Mouse (Mus musculus) gastrocnemius, postnatal 4 days (tissue): ENCODE data around the gene Mthfd1l. TPM values are rescaled to one million over a fixed set of nuclear protein-coding genes. Genes with fewer than 3 reads are reported as not detected.
"Not testable (repeated sequence)": the region's sequence is repeated elsewhere in the genome, so short reads cannot be mapped to it uniquely, and the experiment has no call there.

Source experiments
- DNase-seq, 2 experiments: peaks; one replicate each; pipeline ENCODE4 v3.0.0; 2021 to 2022; ENCODE audit warnings: low spot score in 2 of 2, mixed read lengths in 2 of 2
- total RNA-seq, 2 experiments: library from RNA; stranded (reverse); gene quantifications; 2 replicates each; pipeline ENCODE4 v1.2.3; 2021

The Mthfd1l gene
- total RNA-seq, 2 experiments from 2014 or later = 9.1 to 10.1 TPM

- no peak for DNase-seq
These were observed 139.9 kb downstream of the Mthfd1l start for GRCm38 (mm10) chr10:4112611-4113327.

DNA sequence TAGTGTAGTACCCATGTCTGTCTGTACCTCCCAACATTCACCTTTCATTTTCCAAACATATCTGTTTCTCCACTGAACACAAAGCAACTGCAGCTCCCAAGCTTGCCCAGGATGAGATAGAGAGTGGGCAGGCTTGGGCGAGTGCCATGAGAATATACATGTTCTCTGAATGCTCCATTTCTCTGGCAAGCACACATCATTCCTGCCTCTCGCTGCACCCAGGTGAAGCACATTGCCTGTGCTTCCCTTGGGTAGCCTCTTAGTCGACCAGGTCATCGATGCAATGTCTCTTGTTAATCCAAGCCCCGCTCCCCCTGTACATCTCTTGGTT lies 140.4 kb downstream of the Mthfd1l start:
- no peak for DNase-seq

GRCm38 (mm10) chr10:4116653-4117052 lies 143.7 kb downstream of the Mthfd1l start:
- no peak for DNase-seq

GRCm38 (mm10) chr10:4117091-4117490 lies 144.2 kb downstream of the Mthfd1l start:
- DNase-seq = no peak

DNA sequence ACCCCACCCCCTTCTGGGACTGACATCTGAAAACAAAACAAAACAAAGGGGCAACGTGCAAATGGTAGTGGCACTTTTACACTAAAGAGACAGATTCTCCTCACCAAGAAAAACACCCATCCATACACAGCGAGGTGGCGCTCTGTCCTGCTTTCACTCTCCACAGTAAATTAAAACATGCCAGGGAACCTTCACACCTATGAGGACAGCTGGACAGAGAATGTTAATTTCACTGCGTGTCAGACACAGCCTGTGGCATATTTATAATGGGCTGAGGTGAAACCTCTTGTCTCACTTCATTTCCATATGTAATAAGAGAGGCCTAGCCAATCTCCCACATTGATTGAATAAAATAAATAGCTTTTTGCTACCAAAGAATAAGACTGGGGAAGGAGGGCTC lies 146.4 kb downstream of the Mthfd1l start:
- DNase-seq = no peak

GRCm38 (mm10) chr10:4120708-4121107 lies 147.8 kb downstream of the Mthfd1l start:
- DNase-seq = peak in 1 of 2 experiments; percentile 50

DNA sequence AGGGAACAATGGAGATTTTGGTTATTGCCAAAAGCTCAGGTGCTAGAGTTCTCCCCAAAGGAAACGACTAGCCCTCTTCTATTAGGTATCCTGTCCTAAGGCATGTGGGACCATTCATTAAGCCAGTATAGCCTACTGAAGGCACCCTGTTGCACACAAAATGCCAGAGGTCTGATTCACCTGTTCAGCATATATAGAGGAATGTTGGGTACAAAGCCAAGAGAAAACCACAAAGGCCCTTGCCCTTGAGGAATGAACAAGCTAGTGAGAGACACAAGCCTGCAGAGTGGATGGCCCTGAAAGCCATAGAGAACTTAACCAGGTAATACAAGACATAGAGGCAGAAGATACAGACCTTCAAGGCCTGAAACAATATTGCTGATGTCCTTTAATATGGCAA lies 148.3 kb downstream of the Mthfd1l start:
- DNase-seq = no peak

DNA sequence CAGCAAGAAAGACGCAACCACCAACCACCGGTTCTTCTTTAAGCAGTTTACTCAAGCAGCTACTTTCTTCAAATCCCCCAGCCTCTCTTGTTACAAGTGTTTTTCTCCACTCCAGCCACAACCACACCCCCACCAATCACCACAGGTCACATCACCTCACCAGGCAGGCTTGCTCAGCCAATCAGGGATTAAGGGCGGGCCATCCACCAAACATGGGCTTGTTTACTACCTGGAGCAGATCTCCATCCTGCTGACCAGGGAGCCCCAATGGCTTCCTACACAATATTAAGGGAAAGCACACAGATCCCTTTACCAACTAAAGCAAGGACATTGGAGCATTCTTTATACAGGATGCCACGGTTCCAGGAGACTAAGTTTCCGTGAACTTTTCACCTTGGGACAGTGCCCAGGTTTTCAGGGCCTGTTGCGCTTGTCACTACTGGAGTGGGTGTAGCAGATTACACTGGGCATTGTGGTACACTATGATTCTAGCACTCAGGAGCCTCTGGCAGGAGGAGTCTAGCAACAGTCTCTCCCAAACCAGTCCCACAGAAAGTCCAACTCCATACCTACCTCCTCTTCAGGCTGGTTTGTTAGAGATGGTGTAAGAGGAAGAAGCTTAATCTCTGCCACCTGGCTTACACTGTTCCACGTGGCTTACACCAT lies 150.5 kb downstream of the Mthfd1l start:
- not testable (repeated sequence) for DNase-seq

GRCm38 (mm10) chr10:4124148-4124547 lies 151.2 kb downstream of the Mthfd1l start:
- DNase-seq = no peak

DNA sequence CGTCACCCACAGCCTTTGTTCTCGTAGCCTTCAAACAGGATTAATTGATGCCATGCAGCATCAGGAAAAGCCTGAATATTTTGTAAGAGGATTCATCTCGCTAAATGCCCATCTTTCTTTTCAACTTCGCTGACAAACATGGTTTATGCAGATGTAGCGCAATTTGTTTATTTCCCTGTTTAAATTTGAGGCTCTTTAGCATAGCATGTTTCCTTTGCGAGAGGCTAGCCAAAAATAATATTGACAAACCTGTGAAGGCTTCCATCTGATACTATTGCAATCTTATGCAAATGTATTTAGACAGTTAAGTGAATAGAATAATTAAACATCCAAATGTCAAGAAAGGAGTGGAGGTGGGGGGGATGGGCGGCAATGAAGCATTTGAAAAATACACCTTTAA lies 152.3 kb downstream of the Mthfd1l start:
- no peak for DNase-seq

- no peak for DNase-seq
These were observed 153.6 kb downstream of the Mthfd1l start for GRCm38 (mm10) chr10:4126335-4127012.

DNA sequence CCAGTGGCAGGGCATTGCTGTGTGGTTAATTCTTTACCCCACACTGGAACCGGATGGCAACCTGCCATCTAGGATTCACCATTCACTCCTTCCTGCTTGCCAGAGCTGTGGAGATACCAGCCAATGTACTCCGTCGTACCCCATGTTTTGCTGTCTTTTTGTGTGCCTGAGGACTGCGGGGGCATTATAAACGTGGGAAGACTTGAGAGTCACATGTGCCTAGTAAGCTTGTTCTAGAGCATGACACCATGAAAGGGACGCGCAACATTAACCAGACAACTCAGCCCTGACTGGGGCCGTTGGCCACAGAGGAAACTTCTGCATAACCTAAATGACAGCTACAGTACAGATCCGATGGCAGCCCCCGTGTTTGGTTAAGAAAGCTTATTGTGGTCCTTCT lies 155.5 kb downstream of the Mthfd1l start:
- DNase-seq = no peak

DNA sequence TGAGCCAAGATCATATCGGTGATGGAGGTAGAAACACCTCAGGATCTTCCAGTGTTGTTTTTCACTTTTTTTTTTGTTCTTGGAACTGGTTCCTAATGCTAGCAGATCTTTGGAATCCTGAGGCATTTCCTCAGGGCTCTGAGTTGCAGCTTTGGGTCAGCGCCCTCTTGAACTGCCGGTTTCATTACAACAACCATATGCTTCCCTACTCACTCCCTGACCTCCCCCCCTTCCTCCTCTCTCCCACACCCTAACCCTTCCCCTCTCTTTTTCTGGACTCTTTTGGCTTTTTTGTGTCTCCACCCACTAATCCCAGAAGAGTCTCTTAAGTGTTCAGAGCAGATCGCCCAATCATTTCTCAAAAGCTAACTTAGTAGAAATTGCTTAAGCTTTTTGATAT lies 156.0 kb downstream of the Mthfd1l start:
- peak in 1 of 2 experiments; percentile 30 for DNase-seq

DNA sequence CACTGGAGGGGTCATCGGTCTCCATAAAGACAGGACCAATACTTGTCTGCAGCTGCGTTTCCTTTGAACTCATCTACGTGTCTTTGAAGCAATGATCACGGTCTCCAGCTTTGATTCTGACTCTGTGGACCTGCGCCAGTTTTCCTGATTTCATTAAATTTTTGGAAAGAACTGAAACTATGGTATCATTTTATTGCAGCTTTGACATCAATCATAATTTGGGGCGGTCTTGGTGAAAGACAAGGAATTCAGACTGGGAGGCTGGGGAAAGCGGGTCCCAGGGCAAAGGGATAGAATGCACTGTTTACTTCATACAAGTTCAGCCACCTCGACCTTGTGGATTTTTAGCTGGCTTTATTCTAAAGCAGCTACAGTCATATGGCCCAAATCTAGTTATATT lies 156.5 kb downstream of the Mthfd1l start:
- no peak for DNase-seq

- DNase-seq = no peak
These were observed 157.2 kb downstream of the Mthfd1l start for GRCm38 (mm10) chr10:4130034-4130607.

DNA sequence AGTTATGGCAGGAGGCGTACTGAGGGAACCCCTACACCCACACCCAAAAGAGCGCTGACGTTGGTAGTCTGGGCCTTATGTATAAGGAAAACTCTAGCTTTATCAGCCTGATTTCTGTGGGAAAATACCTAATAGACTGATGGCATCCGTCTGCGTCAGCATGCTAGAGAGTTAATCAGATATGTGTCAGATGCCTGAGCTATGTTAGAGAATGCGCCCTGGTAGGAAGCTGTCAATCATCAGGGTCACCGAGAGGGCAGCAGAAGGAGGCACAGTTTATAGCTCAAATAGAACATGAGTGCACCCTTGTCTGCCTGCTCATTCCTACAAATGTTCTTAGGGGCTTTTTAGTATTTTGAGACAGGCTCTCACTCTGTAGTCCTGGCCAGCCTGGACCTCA lies 159.8 kb downstream of the Mthfd1l start:
- no peak for DNase-seq

GRCm38 (mm10) chr10:4135100-4135764 lies 162.3 kb downstream of the Mthfd1l start:
- no peak for DNase-seq

DNA sequence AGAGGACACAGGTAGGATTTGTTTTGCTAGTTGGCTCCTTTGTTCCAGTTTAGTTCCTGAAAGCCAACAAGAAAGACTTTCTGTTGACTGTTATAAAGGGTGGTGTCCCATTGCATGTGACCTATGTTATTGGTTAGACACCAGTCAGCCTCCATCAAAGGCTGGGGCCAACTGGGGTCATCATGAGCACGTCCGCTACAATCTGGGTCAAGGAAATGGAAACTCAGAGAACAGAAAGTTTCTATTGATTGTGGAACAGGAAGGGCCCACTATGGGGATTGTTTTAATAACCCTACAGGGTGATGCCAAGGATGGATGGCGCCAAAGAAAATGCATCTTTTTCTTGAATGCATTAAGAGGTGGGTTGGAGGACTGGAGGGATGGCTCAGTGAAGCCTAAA lies 166.6 kb downstream of the Mthfd1l start:
- DNase-seq = no peak

- DNase-seq = no peak
These were observed 168.8 kb downstream of the Mthfd1l start for GRCm38 (mm10) chr10:4141689-4142088.

DNA sequence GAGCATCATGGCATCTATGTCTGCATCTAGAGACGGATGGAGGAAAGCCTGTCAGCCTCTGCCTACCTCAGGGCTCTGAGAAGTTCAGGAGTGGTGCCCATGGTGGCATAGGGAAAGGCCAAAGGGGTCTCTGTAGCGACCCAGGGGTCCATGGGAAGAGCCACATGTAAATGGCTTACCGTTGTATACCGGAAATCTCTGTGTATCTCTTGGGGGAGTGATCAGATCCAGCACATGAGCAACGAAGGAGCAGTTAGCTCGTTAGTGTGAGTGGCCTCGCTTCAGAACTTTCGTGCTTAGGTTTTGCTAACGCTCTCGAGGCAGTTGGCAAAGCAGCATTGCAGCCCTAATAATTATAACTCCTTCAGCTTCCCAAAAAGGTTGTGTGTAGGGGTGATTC lies 169.9 kb downstream of the Mthfd1l start:
- DNase-seq = no peak

DNA sequence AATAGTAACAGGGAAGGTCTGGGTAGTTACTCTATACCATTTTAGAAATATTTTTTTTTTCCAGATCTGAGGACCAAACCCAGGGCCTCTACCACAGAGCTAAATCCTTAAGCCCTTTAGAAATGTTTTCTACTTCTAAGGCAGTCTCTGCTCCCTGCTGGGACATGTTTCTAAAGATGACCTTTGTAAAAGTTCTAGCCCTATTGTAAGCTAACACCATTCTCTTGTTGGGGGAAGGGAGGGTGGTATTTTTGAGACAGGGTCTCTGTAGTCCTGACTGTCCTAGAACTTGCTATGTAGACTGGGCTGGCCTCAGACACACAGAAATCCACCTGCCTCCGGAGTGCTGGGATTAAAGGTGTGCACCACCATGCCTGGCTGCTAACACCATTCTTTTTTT lies 170.5 kb downstream of the Mthfd1l start:
- no peak for DNase-seq
